Mouse (Mus musculus) retina, embryonic 14.5 days (tissue): ENCODE measurements around the gene Gh.
A peak's percentile ranks its signal among the peaks of the same experiment; 100 is the strongest.
"Not testable (repeated sequence)": the region's sequence is repeated elsewhere in the genome, so short reads cannot be mapped to it uniquely, and the experiment has no call there.

ENCODE experiments used
- DNase-seq: peaks from one replicate; pipeline ENCODE4 v3.0.0-alpha.2; 2015; ENCODE audit warnings: low spot score

The Gh gene

GRCm38 (mm10) chr11:106301765-106302164 lies at the start of gene Gh:
Gene Gh, minus strand, starts transcription at chr11:106301865.
- DNase-seq: no peak

GRCm38 (mm10) chr11:106351253-106351652 lies 49.6 kb upstream of the Gh start:
- DNase-seq: no peak

- no peak for DNase-seq
Measured at GRCm38 (mm10) chr11:106350853-106351252, 49.2 kb upstream of the Gh start.

- no peak for DNase-seq
Measured at GRCm38 (mm10) chr11:106349772-106350171, 48.1 kb upstream of the Gh start.

GRCm38 (mm10) chr11:106344910-106345309 lies 43.2 kb upstream of the Gh start:
- DNase-seq: no peak

GRCm38 (mm10) chr11:106340990-106341520 lies 39.4 kb upstream of the Gh start:
- no peak for DNase-seq

GRCm38 (mm10) chr11:106339323-106339722 lies 37.7 kb upstream of the Gh start:
- DNase-seq: not testable (repeated sequence)

GRCm38 (mm10) chr11:106338870-106339269 lies 37.2 kb upstream of the Gh start:
- DNase-seq: no peak

- no peak for DNase-seq
Measured at GRCm38 (mm10) chr11:106338029-106338428, 36.4 kb upstream of the Gh start.

GRCm38 (mm10) chr11:106334066-106334465 lies 32.4 kb upstream of the Gh start:
- DNase-seq: no peak

- no peak for DNase-seq
Measured at GRCm38 (mm10) chr11:106332458-106332857, 30.8 kb upstream of the Gh start.

- DNase-seq: peak; percentile 53
Measured at GRCm38 (mm10) chr11:106329682-106330081, 28.0 kb upstream of the Gh start.

- no peak for DNase-seq
Measured at GRCm38 (mm10) chr11:106329128-106329527, 27.5 kb upstream of the Gh start.

- DNase-seq: no peak
Measured at GRCm38 (mm10) chr11:106328521-106328920, 26.9 kb upstream of the Gh start.

GRCm38 (mm10) chr11:106326475-106326874 lies 24.8 kb upstream of the Gh start:
- DNase-seq: no peak

- peak; percentile 76 for DNase-seq
Measured at GRCm38 (mm10) chr11:106325566-106326206, 24.0 kb upstream of the Gh start.

- DNase-seq: no peak
Measured at GRCm38 (mm10) chr11:106324858-106325257, 23.2 kb upstream of the Gh start.

GRCm38 (mm10) chr11:106318406-106319366 lies 17.0 kb upstream of the Gh start:
- no peak for DNase-seq

- DNase-seq: no peak
Measured at GRCm38 (mm10) chr11:106317801-106318200, 16.1 kb upstream of the Gh start.

GRCm38 (mm10) chr11:106316416-106316815 lies 14.8 kb upstream of the Gh start:
- DNase-seq: no peak

- no peak for DNase-seq
Measured at GRCm38 (mm10) chr11:106314333-106314812, 12.7 kb upstream of the Gh start, which contains the start of gene Cd79b. Gene Cd79b, minus strand, starts transcription at chr11:106314762.

- no peak for DNase-seq
Measured at GRCm38 (mm10) chr11:106313533-106313932, 11.9 kb upstream of the Gh start.

- no peak for DNase-seq
Measured at GRCm38 (mm10) chr11:106310123-106310522, 8.5 kb upstream of the Gh start.
